Mouse (Mus musculus) erythroblast, embryonic 14.5 days (primary cell): ENCODE results near the gene Csmd2.

Source experiments
- GATA1 ChIP-seq: IDR thresholded peaks from 2 replicates; pipeline ENCODE4 v1.6.1; 2012; ENCODE audit warnings: low read length, inconsistent platforms, mixed read lengths
- TAL1 ChIP-seq: IDR thresholded peaks from 3 replicates; pipeline ENCODE4 v1.6.1; 2012; ENCODE audit warnings: low read length, inconsistent platforms, mixed read lengths

- TF ChIP-seq GATA1 (no peak), TAL1 (no peak)
Observed at GRCm38 (mm10) chr4:128085096-128085495, 97.4 kb downstream of the Csmd2 start.
